Mouse (Mus musculus) NIH3T3 (cell line): ENCODE results near the gene Cuta.
A peak's percentile ranks its signal among the peaks of the same experiment; 100 is the strongest.
"Not testable (repeated sequence)": the region's sequence is repeated elsewhere in the genome, so short reads cannot be mapped to it uniquely, and the experiment has no call there.

Source experiments
- DNase-seq: peaks from one replicate; pipeline ENCODE4 v3.0.0-alpha.2; 2012; ENCODE audit warnings: low read depth

Gene Cuta

DNA sequence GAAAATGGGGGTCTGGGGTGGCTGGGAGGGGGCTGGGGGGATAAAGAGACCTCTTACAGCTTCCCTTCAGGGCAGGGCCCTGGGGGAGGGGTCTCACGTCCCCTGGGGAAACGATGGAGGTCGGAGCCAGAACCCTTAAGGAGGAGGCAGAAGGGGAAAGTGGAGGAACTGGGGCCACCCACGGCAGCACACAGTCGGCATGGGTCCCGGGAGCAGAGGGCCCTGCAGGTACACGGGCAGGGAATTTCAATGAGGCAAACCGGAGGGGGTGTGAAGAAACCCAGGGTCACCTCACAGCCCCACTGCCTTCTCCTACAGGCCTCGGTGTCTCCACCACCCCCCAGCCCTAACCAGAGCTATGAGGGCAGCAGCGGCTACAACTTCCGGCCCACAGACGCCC, 2.9 kb downstream of the Cuta start:
- DNase-seq = no peak

DNA sequence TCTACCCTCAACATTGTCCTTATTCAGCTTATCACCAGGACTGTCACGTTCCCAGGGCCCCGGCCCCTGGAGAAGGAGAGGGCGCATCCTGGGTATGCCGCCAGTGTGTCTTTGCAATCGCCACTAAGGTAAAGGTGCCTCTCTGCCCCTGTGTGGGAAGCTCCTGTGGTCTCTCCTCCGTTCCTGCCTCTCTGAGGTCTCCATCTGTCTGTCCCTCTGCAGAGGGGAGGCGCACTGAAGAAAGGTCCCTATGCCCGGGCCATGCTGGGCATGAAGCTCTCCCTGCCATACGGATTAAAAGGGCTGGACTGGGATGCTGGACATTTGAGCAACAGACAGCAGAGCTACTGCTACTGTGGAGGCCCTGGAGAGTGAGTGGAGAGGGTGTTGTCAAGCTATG, 4.3 kb downstream of the Cuta start:
- DNase-seq = no peak

DNA sequence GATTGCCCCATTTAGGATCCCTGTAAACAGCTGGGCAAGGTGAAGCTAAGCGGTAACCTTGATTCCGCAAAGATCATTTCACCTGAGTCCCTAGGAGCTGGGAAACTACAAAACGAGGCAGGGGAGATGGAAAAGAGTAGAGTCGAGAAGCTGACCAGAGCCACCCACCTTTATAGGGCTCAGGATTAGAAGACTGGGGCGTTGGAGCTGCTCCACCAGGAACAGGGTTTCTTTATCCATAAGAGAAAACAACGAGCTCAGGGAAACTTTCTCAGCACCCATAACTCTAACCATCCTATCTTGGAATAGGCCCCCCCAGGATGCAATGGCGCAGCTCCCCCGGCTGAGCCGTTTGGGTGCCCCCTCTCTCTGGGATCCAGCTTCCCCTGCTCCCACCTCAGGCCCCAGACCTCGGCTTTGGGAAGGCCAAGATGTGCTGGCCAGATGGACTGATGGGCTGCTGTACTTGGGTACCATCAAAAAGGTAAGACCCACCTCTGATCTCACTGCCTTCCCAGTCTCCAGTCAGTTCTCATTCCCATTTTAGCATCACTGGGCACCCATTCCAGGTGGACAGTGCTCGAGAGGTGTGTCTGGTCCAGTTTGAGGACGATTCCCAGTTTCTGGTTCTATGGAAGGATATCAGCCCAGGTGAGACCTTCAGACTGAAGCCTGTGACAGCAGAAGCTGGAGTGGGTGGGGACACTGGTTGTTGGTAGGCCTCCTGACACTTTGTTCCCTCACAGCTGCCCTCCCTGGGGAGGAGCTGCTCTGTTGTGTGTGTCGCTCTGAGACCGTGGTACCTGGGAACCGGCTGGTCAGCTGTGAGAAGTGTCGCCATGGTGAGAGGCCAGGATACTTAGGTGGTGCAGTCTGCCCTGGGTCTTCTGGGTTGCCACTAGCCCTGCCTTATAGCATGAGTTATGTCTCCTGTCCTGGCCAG, 5.2 kb downstream of the Cuta start:
- no peak for DNase-seq

DNA sequence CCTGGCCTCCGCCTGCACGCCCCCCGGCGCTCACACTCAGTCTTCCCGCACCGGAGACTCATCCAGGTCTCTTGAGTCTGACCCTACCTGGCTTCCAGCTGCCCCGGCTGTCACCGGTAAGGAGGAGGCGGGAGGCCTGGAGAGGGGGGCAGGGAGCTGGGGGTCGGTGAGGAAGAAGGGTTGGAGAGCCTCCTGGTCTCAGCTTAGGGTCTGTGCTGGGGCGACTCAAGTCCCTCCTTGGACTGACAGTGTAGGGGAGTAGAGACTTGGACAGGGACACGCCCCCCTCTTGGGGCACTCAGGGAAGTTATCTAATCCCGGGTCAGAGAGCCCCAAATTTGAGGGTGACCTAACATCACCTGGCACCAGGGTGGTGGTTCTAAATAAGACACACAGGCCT, 6.0 kb downstream of the Cuta start:
- no peak for DNase-seq

DNA sequence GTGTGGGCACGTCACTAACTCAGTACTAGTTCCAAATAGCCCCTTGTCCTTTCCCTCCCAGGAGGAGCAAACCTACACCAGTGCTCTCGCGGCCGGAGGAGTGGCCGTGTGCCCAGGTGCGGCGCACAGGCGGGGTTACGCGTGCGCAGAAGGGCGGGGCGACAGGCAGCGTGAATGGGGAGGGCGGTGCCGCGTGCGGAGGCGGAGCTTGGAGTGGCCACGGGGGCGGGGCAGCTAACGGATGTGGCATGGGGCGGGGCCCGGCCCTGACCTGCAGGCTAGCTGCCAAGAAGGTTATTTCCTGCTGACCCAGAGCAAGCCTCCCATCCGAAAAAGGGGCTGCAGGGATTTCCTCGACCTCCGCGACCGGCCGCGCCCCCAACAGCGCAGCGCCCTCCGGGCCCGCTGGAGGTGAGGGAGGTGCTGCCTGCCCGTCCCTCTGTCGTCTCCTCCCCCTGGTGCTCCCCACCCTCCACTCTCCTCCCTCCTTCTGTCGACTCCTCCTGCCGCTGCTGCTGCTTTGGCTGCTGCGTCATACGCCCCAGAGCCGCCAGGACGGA, 6.5 kb downstream of the Cuta start, which contains the start of gene Phf1:
TSS of gene Phf1 (plus strand) at position 214 of the 560 bp plus-strand sequence.
- peak; percentile 97 for DNase-seq

DNA sequence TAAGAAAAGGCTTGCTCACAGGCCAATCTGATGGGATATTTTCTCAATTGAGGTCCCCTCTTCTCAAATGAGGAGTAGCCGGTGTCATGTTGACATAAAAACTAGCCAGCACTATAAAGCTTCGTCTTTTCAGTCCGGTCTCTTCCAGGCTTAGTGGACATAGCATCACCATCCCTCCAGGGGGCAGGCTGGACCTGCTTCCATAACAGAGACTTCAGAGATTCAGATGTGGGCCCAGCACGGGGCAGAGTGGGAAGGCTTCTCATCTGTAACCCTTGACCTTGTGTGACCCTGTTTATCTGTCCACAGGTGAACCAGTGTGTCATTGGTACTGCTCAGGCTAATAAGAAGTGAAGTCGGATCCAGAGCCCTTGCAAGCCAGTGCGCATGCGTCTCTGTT, 7.6 kb downstream of the Cuta start:
- peak; percentile 82 for DNase-seq

DNA sequence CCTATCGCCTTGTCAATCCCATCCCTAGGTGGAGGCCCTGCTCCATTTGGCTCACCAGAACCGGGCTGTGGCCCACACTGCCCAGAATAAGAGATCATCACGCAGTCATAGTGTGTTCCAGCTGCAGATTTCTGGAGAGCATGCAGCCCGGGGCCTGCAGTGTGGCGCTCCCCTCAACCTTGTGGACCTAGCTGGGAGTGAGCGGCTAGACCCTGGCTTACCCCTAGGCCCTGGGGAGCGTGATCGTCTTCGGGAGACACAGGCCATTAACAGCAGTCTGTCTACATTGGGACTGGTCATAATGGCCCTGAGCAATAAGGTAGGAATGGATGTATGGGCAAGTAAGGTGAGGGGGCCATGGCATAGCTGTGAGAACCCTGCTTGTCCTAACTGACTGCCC, 14.0 kb downstream of the Cuta start:
- DNase-seq = not testable (repeated sequence)

DNA sequence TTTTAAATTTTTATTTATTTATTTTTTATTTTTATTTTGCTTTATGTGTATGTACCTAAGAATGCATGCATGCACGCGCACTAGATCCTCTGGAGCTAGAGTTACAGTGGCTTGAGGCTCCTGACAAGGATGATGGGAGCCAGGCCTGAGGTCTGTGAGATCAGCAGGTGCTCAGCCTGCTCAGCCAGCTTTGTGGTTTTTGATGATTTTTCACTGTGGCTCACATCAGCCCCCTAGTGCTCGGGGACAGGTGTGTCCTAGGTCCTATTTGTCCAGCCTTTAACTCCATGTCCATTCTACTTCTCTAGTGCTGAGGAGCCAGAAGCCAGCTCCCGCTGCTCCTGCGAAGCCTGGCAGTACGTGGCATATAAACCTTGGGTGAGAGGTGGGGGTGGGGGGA, 17.0 kb downstream of the Cuta start:
- not testable (repeated sequence) for DNase-seq

DNA sequence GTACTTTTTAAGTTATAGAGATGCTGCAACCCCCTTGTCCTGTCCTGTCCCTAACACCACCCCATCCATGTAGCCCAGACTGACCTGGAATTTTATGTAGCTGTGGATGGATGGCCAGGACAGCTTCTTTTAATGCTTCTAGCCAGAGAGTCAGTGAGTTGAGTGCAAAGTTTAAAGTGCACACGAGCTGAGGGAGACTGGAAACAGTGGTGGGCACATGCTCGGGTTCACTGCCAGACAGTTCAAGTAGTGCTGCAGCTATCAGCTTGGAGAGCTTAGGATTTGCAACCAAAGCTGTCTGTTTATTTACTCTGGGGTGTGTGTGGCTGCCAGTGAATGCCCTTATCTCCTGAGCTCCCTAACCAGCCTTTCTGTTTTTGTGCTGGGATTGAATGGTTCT, 19.9 kb downstream of the Cuta start:
- DNase-seq = not testable (repeated sequence)

DNA sequence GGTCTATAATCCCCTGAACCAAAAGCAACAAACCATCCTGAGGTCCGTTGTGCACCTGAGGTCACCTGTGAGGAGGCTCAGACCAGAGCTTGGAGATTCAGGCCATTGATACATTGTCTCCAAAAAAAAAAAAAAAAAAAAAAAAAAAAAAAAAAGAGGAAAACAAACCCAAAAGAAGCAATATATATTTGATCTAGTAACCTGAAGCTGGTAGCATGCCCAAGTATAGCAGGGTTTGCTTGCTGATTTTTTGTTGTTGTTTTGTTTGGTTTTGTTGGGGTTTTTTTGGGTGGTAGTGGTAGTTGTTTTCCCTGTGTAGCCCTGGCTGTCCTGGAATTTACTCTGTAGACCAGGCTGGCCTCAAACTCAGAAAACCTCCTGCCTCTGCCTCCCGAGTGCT, 21.0 kb downstream of the Cuta start:
- no peak for DNase-seq

DNA sequence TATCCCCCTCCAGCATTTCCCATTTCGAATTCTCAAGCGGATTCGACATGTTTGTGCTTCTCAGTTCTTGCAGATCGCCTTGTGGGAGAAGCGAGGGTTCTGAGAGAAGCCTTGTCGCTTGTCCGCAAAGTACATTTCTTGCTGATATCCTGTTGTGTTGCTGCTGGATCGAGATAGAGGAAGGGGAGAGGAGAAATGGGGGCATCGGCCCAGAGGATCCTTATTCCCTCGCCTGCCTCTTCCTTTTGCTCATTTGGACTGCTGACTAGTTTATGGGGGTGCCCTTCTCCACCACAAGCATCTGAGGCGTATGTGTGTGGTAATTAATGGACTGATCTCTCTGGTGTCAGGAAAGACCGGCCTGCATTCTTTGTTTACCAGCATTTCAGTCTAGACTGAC, 21.8 kb downstream of the Cuta start:
- not testable (repeated sequence) for DNase-seq

DNA sequence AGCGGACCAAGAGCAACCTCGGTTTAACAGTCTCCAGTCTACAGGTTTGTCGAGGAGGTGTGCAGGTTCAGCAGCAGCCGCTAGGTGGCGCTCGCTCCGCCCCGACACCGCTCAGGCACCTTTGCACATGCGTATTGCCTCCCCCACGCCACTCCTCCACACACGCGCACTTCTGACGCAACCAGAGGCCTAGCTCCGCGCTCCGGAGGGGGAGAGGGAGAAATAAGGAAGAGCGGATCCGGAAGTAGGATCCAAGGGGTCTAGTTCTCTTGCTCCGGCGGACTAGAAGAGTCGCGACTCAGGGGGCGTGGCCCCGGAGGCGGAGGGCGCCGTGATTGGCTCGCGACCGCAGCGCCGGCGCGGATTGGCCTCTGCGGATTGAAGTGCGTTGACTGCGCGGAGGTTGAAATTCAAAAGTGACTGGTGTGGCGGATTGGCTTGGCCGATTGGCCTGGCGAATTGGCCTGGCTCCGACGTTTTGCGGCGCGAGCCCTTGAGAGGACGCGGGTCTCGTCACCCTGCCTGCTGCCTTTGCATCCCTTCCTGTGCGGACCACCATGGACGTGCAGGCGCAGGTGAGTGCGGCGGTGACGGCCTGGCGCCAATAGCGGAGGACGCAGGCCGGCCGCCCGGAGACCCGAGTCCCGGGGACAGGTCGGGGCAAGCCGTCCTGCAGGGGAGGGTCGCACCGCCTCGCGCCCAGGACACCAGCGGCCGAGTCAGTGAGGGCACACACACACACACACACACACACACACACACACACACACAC, 22.5 kb downstream of the Cuta start, which contains the start of gene Kifc5b:
TSS of gene Kifc5b (plus strand) at position 381 of the 772 bp plus-strand sequence.
- peak; percentile 100 for DNase-seq

DNA sequence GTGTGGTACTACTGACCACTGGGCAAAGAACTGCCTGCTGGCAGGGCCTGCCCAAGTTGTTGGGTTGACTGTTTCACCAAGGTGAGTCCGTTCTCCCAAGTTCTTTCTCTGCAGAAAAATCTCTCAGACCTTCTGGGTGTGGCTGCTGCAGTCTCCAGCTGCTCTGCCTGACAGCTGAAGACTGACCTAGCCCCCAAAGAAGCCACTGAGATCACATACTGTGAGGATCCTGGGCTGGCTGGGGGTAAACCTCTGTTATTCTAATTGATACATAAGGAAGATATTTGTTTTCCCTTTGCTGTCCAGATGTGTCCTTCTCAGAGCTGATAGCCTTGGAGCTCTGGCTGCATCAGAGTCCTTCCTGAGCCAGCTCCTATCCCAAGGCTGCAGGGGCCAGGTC, 24.1 kb downstream of the Cuta start:
- DNase-seq = no peak

DNA sequence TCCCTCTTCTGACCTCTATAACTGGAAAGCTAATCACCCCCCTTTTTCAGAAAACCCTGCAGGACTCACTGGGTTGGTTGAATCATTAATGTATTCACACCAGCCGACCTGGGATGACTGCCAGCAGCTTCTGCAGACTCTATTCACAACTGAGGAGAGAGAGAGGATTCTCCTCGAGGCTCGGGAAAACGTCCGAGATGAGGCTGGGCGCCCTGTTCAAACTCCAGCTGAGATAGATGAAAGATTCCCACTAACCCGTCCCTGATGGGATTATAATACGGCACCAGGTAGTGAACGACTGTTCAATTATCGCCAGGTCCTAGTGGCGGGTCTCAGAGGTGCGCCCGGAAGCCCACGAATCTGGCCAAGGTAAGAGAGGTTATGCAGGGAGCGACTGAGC, 31.9 kb downstream of the Cuta start:
- not testable (repeated sequence) for DNase-seq

DNA sequence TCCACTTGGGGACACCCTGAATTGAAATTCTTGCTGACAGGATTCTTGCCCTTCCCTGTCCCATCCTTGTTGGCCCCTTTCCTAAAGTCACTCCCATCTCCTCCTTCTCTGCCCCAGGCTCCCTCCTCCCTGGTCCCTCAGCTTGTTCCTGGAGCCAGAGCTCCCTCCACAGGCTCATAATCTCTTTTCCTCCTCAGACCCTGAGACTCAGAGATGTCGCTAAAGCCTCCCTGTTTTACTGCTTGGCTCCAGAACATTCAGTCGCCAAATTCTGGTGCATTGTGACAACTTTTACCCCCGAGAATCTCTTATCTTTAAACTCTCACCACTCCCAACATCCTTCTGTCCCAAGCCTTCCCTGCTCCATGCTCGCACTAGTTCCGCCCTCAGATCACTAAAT, 35.0 kb downstream of the Cuta start:
- peak; percentile 38 for DNase-seq

DNA sequence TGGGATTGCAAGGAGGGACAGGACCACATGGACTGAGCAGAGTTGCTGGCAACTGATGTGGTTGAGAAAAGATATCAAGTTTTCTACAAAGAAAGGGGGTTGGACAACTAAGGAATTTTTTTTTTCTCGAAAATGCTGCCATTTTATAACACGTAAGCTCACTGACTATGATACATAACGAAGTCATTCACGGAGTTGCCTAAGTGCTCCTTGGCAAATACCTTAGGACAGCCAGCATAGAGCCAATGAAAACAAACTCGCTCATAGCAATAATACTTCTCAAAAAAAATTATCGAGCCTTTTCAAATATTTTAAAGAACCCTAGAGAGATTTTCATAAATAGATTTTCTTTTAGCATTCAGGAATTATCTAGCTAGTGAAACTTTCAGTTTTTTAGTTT, 38.5 kb downstream of the Cuta start:
- DNase-seq = peak; percentile 84

DNA sequence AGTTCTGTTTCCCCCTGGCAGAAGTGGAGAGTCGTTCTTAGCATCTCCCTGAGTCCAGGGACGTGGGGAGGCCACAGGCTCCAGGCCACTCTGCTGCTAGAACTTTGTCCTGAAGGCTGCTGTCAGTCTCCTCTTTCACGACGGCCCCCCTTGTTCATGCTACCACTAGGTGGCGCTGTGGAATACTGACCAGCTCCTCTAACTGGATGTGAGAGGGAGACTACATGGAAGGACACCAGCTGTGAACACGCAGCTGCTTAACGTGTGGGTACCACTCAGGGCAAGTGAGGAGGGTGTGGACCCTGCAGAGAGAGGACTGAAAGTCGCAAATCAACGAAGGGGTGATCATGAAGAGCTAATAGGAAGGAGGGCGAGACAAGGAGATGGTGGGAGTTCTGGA, 43.8 kb downstream of the Cuta start:
- peak; percentile 76 for DNase-seq

DNA sequence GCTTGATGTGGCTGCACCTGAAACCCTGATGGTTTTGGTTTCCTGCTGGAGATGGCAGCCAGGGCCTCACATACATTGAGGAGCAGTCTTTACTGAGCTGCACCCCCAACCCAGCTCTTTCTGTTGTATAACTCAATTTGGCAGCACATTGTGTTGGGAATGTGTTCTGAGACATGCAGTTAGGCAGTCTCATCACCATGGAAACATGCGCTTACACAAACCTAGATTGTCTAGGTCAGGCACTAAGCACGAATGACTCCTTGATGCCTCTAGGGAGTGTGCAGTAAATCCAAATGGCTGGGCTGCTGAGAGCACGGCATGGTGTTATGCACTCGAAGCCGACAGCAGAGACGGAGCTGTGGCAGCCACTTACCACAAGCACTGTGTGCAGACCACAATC, 45.0 kb downstream of the Cuta start:
- DNase-seq = peak; percentile 63

DNA sequence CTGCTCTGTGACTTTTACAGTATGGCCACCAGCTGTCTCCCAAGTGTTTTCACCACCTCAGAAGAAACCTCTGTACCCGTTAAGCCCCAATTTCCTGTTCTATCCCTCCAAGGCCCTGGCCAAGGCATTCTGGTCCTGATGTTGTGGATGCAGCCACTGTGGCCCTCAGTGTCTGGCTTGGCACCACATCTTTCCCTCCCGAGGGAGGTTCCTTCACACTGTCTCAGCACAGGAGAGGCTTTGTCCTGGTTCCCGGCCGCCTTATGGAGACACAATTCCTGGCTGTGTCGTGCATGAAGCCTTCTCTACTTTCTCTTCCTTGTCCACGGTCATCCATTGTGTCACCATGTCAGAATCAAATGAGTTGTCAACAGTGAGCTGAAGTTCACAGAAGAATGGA, 45.9 kb downstream of the Cuta start:
- DNase-seq = no peak

DNA sequence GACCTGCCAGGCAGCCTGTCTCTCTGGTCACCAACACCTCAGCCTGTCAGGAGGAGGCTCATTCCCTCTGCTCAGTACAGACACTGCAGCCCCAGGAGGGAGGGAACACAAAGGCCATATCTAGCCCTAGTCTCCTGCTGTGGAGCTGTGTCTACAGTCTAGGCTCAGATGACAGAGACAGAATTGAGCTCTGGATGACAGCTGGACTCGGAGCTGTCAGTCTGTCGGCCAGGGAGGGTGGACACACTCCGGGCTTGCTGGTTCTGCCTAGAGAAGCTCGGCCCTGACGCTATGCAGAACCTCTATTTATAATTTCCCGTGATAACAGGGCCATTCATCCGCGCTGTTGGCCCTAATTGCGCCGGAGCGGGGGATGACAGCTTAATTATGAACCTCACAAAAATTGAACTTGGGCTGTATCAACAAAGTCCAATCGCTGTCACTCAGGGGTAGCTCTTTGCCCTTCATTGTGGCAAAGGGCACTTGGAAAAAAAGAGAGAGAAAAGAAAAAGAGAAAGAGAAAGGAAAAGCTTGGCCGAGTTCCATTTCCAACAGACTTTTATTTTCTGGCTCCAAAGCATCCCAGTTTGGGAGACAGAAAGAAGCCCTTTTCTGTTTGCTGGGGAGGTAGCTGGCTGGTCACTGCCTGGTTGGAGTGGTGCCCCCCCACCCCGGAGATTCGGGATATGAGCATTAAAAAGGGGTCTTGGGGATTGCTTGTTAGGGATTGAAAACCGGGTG, 46.6 kb downstream of the Cuta start:
- peak; percentile 54 for DNase-seq

DNA sequence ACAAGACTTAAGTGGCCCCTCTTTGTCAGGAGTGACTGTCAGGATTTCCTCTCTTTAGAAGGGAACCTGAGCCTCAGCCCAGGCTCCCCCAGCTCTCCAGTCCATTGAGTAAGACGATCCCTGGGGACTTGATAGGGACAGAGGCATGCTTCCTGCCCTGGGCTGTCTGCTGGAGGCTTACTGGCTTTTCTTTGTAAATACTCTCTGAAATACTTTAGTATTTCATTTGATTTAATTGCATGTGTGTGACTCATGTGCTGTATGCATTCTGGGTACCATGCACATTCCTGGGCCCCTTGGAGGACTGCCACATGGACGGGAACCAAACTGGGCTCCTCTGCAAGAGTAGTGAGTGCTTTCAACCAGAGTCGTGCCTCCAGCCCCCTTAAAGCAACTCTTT, 51.4 kb downstream of the Cuta start:
- peak; percentile 97 for DNase-seq
